Mouse (Mus musculus): Measurements from ENCODE around the gene Fam187a. TPM values are rescaled to one million over a fixed set of nuclear protein-coding genes. Genes with fewer than 3 reads are reported as not detected.

The Fam187a gene
- total and polyA plus RNA-seq, 3 experiments: 0.08 TPM; not detected in 1

DNA sequence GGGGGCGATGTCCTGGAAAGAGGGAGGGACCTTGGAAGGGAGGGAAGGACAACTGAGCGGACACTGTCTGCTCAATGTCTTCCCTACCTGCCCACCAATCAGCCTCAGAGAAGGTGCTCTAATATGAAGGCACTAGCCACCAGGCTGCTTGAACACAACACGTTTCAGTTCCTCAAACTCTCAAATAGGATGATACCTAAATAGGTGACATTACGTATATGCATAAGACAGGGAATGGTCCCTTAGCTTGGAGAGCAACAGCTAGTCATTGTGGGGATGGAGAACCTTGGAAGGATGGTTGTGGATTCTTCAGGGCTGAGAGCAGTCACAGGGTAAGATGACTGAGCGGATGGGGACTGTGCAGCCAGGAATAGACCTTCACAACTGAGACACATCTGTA is 2.5 kb downstream of the Fam187a start:
- peaks cover 0 to 6% of the 10 kb centered on the region in 2 experiments; a peak in 2 of 4 replicates for H3K36me3 ChIP-seq (ENCODE audit: control insufficient read depth in 1 of 2, insufficient read depth in 2 of 2, low read length in 2 of 2)
- peaks cover 0 to 15% of the 10 kb centered on the region in 2 experiments; a peak in 2 of 4 replicates for H3K4me1 ChIP-seq (ENCODE audit: control insufficient read depth in 1 of 2, insufficient read depth in 2 of 2, low read length in 2 of 2)
- H3K27me3 ChIP-seq (ENCODE audit: control insufficient read depth in 1 of 2, insufficient read depth in 2 of 2, low read length in 2 of 2): no peaks in the 10 kb centered on the region

DNA sequence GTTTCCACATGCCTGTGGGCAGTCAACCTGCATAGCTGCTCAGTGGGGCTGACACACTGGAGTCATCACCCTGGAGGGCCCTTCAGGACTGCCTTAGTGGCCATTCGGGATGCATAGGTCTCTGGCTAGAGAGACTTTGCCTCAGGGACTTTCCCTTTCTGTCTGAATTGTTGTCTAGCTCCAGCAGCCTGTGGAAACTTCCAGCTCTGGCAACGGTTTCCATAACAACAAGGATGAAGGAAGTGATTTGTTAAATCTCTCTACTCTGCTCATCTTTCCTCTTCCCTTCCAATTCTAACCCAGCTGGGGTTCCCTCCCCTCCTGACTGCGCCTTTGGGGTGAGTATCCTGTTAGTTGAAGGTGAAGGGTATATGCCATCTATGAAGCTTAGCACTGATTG is 3.2 kb downstream of the Fam187a start:
- no peak overlapping the region for H3K27ac ChIP-seq (ENCODE audit: control insufficient read depth, low read depth, low read length)
- H3K36me3 ChIP-seq (ENCODE audit: control insufficient read depth in 1 of 2, insufficient read depth in 2 of 2, low read length in 2 of 2): peaks cover 0 to 6% of the 10 kb centered on the region in 2 experiments; a peak in 2 of 4 replicates
- TF ChIP-seq KAT2A (conservative IDR thresholded peaks at IDR 0.05; ENCODE audit: low read depth, low read length) (no peak), HCFC1 (IDR thresholded peaks at IDR 0.05; ENCODE audit: low read depth, low read length) (no peak), TAL1 (IDR thresholded peaks at IDR 0.05; ENCODE audit: low read length) (no peak), SIN3A (IDR thresholded peaks at IDR 0.05; ENCODE audit: low read length) (no peak), MYB (IDR thresholded peaks at IDR 0.05; ENCODE audit: low read depth, low read length) (no peak), ELF1 (IDR thresholded peaks at IDR 0.05; ENCODE audit: low read depth, low read length) (no peak), TBP (IDR thresholded peaks at IDR 0.05; ENCODE audit: low read depth, low read length) (no peak), ZKSCAN1 (IDR thresholded peaks at IDR 0.05; ENCODE audit: low read depth, low read length) (no peak), MAFK (IDR thresholded peaks at IDR 0.05; ENCODE audit: borderline replicate concordance, low read depth, low read length) (no peak)
- no peaks in the 10 kb centered on the region for H3K27me3 ChIP-seq (ENCODE audit: control insufficient read depth in 1 of 2, insufficient read depth in 2 of 2, low read length in 2 of 2)
- H3K4me1 ChIP-seq (ENCODE audit: control insufficient read depth in 1 of 2, insufficient read depth in 2 of 2, low read length in 2 of 2): peaks cover 0 to 14% of the 10 kb centered on the region in 2 experiments; a peak in 2 of 4 replicates
- no peak for DNase-seq (ENCODE audit: low read depth, low spot score)
- no peaks in the 10 kb centered on the region for H3K9me3 ChIP-seq (replicated peaks; ENCODE audit: insufficient read depth, low read length)
- H3K4me3 ChIP-seq (ENCODE audit: control insufficient read depth in 1 of 2, insufficient read depth in 1 of 2, low read depth in 2 of 2, low read length in 2 of 2): no peak overlapping the region
- H3K79me2 ChIP-seq (ENCODE audit: control insufficient read depth, insufficient read depth, low read length, poor library complexity): no peaks in the 10 kb centered on the region
- H3K9ac ChIP-seq (ENCODE audit: control insufficient read depth, low read depth, low read length, poor library complexity, severe bottlenecking): no peak overlapping the region

More for the DNA sequence above, 2.5 kb downstream of the Fam187a start:
- Histone ChIP-seq H3K79me2 (ENCODE audit: control insufficient read depth, insufficient read depth, low read length, poor library complexity) (no peaks in the 10 kb centered on the region), H3K27ac (ENCODE audit: control insufficient read depth, low read depth, low read length) (no peak overlapping the region), H3K9me3 (replicated peaks; ENCODE audit: insufficient read depth, low read length) (no peaks in the 10 kb centered on the region), H3K9ac (ENCODE audit: control insufficient read depth, low read depth, low read length, poor library complexity, severe bottlenecking) (no peak overlapping the region), H3K4me3 (ENCODE audit: control insufficient read depth in 1 of 2, insufficient read depth in 1 of 2, low read depth in 2 of 2, low read length in 2 of 2) (no peak overlapping the region)
- no peak for DNase-seq (ENCODE audit: low read depth, low spot score)
- TF ChIP-seq TBP (IDR thresholded peaks at IDR 0.05; ENCODE audit: low read depth, low read length): no peak
- no peak for TF ChIP-seq POLR2A (IDR thresholded peaks at IDR 0.05; ENCODE audit: control insufficient read depth in 1 of 2, insufficient read depth in 1 of 2, low read depth in 1 of 2, low read length in 2 of 2, poor library complexity in 1 of 2)
- no peak for TF ChIP-seq POLR2AphosphoS2 (IDR thresholded peaks at IDR 0.05; ENCODE audit: low read length)
- no peak for TF ChIP-seq TCF12 (IDR thresholded peaks at IDR 0.05; ENCODE audit: low read depth, low read length)
- TF ChIP-seq ZKSCAN1 (IDR thresholded peaks at IDR 0.05; ENCODE audit: low read depth, low read length): no peak
- no peak for TF ChIP-seq NELFE (IDR thresholded peaks at IDR 0.05; ENCODE audit: low read depth, low read length)
- no peak for TF ChIP-seq MXI1 (IDR thresholded peaks at IDR 0.05; ENCODE audit: low read depth, low read length)

DNA sequence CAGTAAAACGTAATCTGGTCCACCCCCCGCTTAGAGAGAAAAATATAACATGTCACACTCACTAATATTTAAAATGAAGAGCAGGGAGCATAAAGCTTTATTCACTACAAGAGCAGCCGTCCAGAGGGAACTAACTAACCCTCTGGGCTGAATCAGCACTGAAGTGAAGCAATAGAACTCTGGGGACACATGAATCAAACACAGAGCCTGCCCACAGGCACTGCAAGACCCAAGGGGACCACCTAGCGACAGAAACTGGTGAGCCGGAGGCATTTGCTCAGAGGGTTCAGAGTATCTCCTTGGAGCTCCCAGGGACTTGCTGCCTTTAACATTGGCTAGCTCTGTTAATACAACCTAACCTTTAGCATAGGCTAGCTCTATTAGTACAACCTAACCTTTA is 5.1 kb downstream of the Fam187a start:
- DNase-seq (ENCODE audit: low read depth, low spot score): no peak
- Histone ChIP-seq H3K36me3 (ENCODE audit: control insufficient read depth in 1 of 2, insufficient read depth in 2 of 2, low read length in 2 of 2) (peaks cover 0 to 2% of the 10 kb centered on the region in 2 experiments; a peak in 2 of 4 replicates), H3K27ac (ENCODE audit: control insufficient read depth, low read depth, low read length) (no peak overlapping the region), H3K4me3 (ENCODE audit: control insufficient read depth in 1 of 2, insufficient read depth in 1 of 2, low read depth in 2 of 2, low read length in 2 of 2) (no peak overlapping the region), H3K4me1 (ENCODE audit: control insufficient read depth in 1 of 2, insufficient read depth in 2 of 2, low read length in 2 of 2) (peaks cover 2 to 12% of the 10 kb centered on the region in 2 experiments; a peak in 3 of 4 replicates), H3K9ac (ENCODE audit: control insufficient read depth, low read depth, low read length, poor library complexity, severe bottlenecking) (no peak overlapping the region), H3K79me2 (ENCODE audit: control insufficient read depth, insufficient read depth, low read length, poor library complexity) (no peaks in the 10 kb centered on the region), H3K9me3 (replicated peaks; ENCODE audit: insufficient read depth, low read length) (no peaks in the 10 kb centered on the region), H3K27me3 (ENCODE audit: control insufficient read depth in 1 of 2, insufficient read depth in 2 of 2, low read length in 2 of 2) (no peaks in the 10 kb centered on the region)
- TF ChIP-seq ETS1 (IDR thresholded peaks at IDR 0.05; ENCODE audit: low read depth, low read length): no peak
- no peak for TF ChIP-seq MAX (IDR thresholded peaks at IDR 0.05; ENCODE audit: low read length)
- TF ChIP-seq CHD1 (IDR thresholded peaks at IDR 0.05; ENCODE audit: low read depth, low read length): no peak
- no peak for TF ChIP-seq TBP (IDR thresholded peaks at IDR 0.05; ENCODE audit: low read depth, low read length)
- no peak for TF ChIP-seq CHD2 (IDR thresholded peaks at IDR 0.05; ENCODE audit: low read length)
- TF ChIP-seq EP300 (IDR thresholded peaks at IDR 0.05; ENCODE audit: low read depth in 1 of 2, low read length in 2 of 2): no peak
- no peak for TF ChIP-seq KAT2A (conservative IDR thresholded peaks at IDR 0.05; ENCODE audit: low read depth, low read length)
- no peak for TF ChIP-seq CTCF (IDR thresholded peaks at IDR 0.05 in 2 of 3, conservative IDR thresholded peaks at IDR 0.05 in 1 of 3; ENCODE audit: control insufficient read depth in 1 of 3, insufficient read depth in 1 of 3, low read depth in 2 of 3, low read length in 3 of 3, poor library complexity in 1 of 3, severe bottlenecking in 1 of 3)
- TF ChIP-seq TAL1 (IDR thresholded peaks at IDR 0.05; ENCODE audit: low read length): no peak
- TF ChIP-seq SIN3A (IDR thresholded peaks at IDR 0.05; ENCODE audit: low read length): no peak
- TF ChIP-seq E2F4 (IDR thresholded peaks at IDR 0.05; ENCODE audit: borderline replicate concordance, low read depth, low read length): no peak
- no peak for TF ChIP-seq POLR2A (IDR thresholded peaks at IDR 0.05; ENCODE audit: control insufficient read depth in 1 of 2, insufficient read depth in 1 of 2, low read depth in 1 of 2, low read length in 2 of 2, poor library complexity in 1 of 2)
- no peak for TF ChIP-seq USF2 (IDR thresholded peaks at IDR 0.05; ENCODE audit: borderline replicate concordance in 1 of 2, insufficient read depth in 1 of 2, low read depth in 1 of 2, low read length in 2 of 2)
- no peak for TF ChIP-seq ELF1 (IDR thresholded peaks at IDR 0.05; ENCODE audit: low read depth, low read length)
- TF ChIP-seq MYC (IDR thresholded peaks at IDR 0.05; ENCODE audit: low read depth, low read length): no peak

All from MEL (cell line).